13 mouse cellular contexts compared by ENCODE assay signal in genomic region chr7:44470696-44471612, GRCm38 (mm10). TPM values are rescaled to one million over a fixed set of nuclear protein-coding genes. Genes with fewer than 3 reads are reported as not detected.
DNase-seq lines count a peak whose midpoint lies in the region; ATAC-seq and TF ChIP-seq lines count a peak whose summit lies in the region.
"Had no signal": no experiment of that assay in that cellular context is flagged by ENCODE, and none has a peak within 500 bp of the region (broad histone marks: within the 10 kb centered on the region; RNA-seq: fewer than 3 reads in every experiment).

No protein-coding gene starts in this region.

- no peak overlapping the region for H3K27ac ChIP-seq in hindbrain, postnatal 0 days
- no peak overlapping the region for H3K27ac ChIP-seq in hindbrain, embryonic 12.5 days
- H3K27ac ChIP-seq: intestine, embryonic 15.5 days had no signal

- no peaks in the 10 kb centered on the region for H3K27me3 ChIP-seq in hindbrain, postnatal 0 days (ENCODE audit: insufficient read depth, low read length)
- H3K27me3 ChIP-seq in hindbrain, embryonic 12.5 days: peaks cover 9% of the 10 kb centered on the region

- H3K9me3 ChIP-seq in hindbrain, postnatal 0 days (ENCODE audit: low read length): no peaks in the 10 kb centered on the region
- H3K9me3 ChIP-seq in hindbrain, embryonic 12.5 days (replicated peaks): no peaks in the 10 kb centered on the region
- H3K9me3 ChIP-seq: intestine, embryonic 15.5 days had no signal

- WGBS in hindbrain, postnatal 0 days: 84% methylated on average over 16 of the region's 16 CpGs
- WGBS in hindbrain, embryonic 12.5 days: 86% methylated on average over 16 of the region's 16 CpGs

- no peak overlapping the region for H3K4me2 ChIP-seq in hindbrain, postnatal 0 days (ENCODE audit: low read depth, low read length)
- H3K4me2 ChIP-seq in hindbrain, embryonic 12.5 days (replicated peaks): no peak overlapping the region
- H3K4me2 ChIP-seq: intestine, embryonic 15.5 days had no signal

- no peak for ATAC-seq in hindbrain, postnatal 0 days
- ATAC-seq in hindbrain, embryonic 12.5 days (ENCODE audit: low FRiP score): no peak
- ATAC-seq: intestine, embryonic 15.5 days; Patski had no signal

- H3K36me3 ChIP-seq in hindbrain, postnatal 0 days (ENCODE audit: insufficient read depth, low read length): no peaks in the 10 kb centered on the region
- H3K36me3 ChIP-seq in hindbrain, embryonic 12.5 days: no peaks in the 10 kb centered on the region
- H3K36me3 ChIP-seq: intestine, embryonic 15.5 days had no signal

- peaks cover 20% of the 10 kb centered on the region for H3K4me1 ChIP-seq in hindbrain, postnatal 0 days (ENCODE audit: insufficient read depth, low read length)
- H3K4me1 ChIP-seq in hindbrain, embryonic 12.5 days: peaks cover 57% of the 10 kb centered on the region

- no peak overlapping the region for H3K4me3 ChIP-seq in hindbrain, postnatal 0 days (ENCODE audit: low read length)
- no peak overlapping the region for H3K4me3 ChIP-seq in hindbrain, embryonic 12.5 days
- H3K4me3 ChIP-seq: intestine, embryonic 15.5 days had no signal

- TF ChIP-seq CTCF in hindbrain, postnatal 0 days (IDR thresholded peaks at IDR 0.05; ENCODE audit: low read depth): no peak

- DNase-seq in cerebellum, postnatal 25 days: peak; percentile 12 to 35
- no peak for DNase-seq in cerebellum, postnatal 10 days
- DNase-seq in hindbrain, postnatal 0 days (ENCODE audit: low spot score): peak; percentile 0
- peak; percentile 8 for DNase-seq in thymus, postnatal 4 days
- DNase-seq in thymus, postnatal 0 days (ENCODE audit: low spot score): no peak
- peak; percentile 4 for DNase-seq in right cerebral cortex, postnatal 25 days
- no peak for DNase-seq in adrenal gland, adult 8-10 months
- DNase-seq: adrenal gland, postnatal 36 days; lung, postnatal 36 days had no signal

- H3K9ac ChIP-seq in hindbrain, postnatal 0 days (replicated peaks; ENCODE audit: low read length): no peak overlapping the region
- H3K9ac ChIP-seq in hindbrain, embryonic 12.5 days: no peak overlapping the region
- H3K9ac ChIP-seq: intestine, embryonic 15.5 days had no signal

RNA-seq across cellular contexts. Expression of gene Josd2, which starts 3.2 kb away (rescaled TPM):
- 32.7 and 44.5 TPM in 2 replicates for total RNA-seq in hindbrain, postnatal 0 days (2014; rRNA removed)
- polyA plus RNA-seq in hindbrain, postnatal 0 days (2015; fragmentation: Nextera tagmentation; extraction: Ambion mirVana): 28.3 and 32.7 TPM in 2 replicates
- 60.5 and 65.1 TPM in 2 replicates for polyA plus RNA-seq in hindbrain, embryonic 12.5 days (2016; fragmentation: Nextera tagmentation; extraction: Ambion mirVana)
- 30.6 and 37.4 TPM in 2 replicates for polyA plus RNA-seq in thymus, postnatal 0 days (2015; fragmentation: Nextera tagmentation; extraction: Ambion mirVana)
- 10 to 100 TPM; 43.7 to 56.5 (median 46.9) TPM for total RNA-seq in adrenal gland, adult 8-10 months (2022)

RNA-seq across cellular contexts. Expression of gene Aspdh, which starts 5.8 kb away (rescaled TPM):
- 10.2 and 15.5 TPM in 2 replicates for total RNA-seq in hindbrain, postnatal 0 days (2014; rRNA removed)
- polyA plus RNA-seq in hindbrain, postnatal 0 days (2015; fragmentation: Nextera tagmentation; extraction: Ambion mirVana): 3.1 and 3.8 TPM in 2 replicates
- 1.3 and 3.9 TPM in 2 replicates for polyA plus RNA-seq in hindbrain, embryonic 12.5 days (2016; fragmentation: Nextera tagmentation; extraction: Ambion mirVana)
- polyA plus RNA-seq in thymus, postnatal 0 days (2015; fragmentation: Nextera tagmentation; extraction: Ambion mirVana): not detected in 2 replicates
- total RNA-seq in adrenal gland, adult 8-10 months (2022): 1 to 10 TPM in 3 of 4 experiments, under 1 TPM in 1; 0.73 to 2.0 (median 1.4) TPM
- polyA plus RNA-seq: C2C12, Patski had no signal

RNA-seq across cellular contexts. Expression of gene Emc10, which starts 25.4 kb away (rescaled TPM):
- total RNA-seq in hindbrain, postnatal 0 days (2014; rRNA removed): 311 and 319 TPM in 2 replicates
- 138 and 152 TPM in 2 replicates for polyA plus RNA-seq in hindbrain, postnatal 0 days (2015; fragmentation: Nextera tagmentation; extraction: Ambion mirVana)
- polyA plus RNA-seq in hindbrain, embryonic 12.5 days (2016; fragmentation: Nextera tagmentation; extraction: Ambion mirVana): 134 and 142 TPM in 2 replicates
- 83.8 and 85.5 TPM in 2 replicates for polyA plus RNA-seq in thymus, postnatal 0 days (2015; fragmentation: Nextera tagmentation; extraction: Ambion mirVana)
- total RNA-seq in adrenal gland, adult 8-10 months (2022): 100 to 1,000 TPM in 3 of 4 experiments, 10 to 100 TPM in 1; 99.0 to 119 (median 110) TPM

RNA-seq across cellular contexts. Expression of gene Fam71e1, which starts 25.4 kb away (rescaled TPM):
- 19.7 and 19.8 TPM in 2 replicates for total RNA-seq in hindbrain, postnatal 0 days (2014; rRNA removed)
- polyA plus RNA-seq in hindbrain, postnatal 0 days (2015; fragmentation: Nextera tagmentation; extraction: Ambion mirVana): 26.7 and 31.9 TPM in 2 replicates
- polyA plus RNA-seq in hindbrain, embryonic 12.5 days (2016; fragmentation: Nextera tagmentation; extraction: Ambion mirVana): 25.2 and 26.0 TPM in 2 replicates
- 9.5 and 13.4 TPM in 2 replicates for polyA plus RNA-seq in thymus, postnatal 0 days (2015; fragmentation: Nextera tagmentation; extraction: Ambion mirVana)
- total RNA-seq in adrenal gland, adult 8-10 months (2022): 10 to 100 TPM in 3 of 4 experiments, 1 to 10 TPM in 1; 10.0 to 15.5 (median 13.0) TPM

RNA-seq across cellular contexts. Expression of gene Lrrc4b, which starts 42.1 kb away (rescaled TPM):
- 562 and 663 TPM in 2 replicates for total RNA-seq in hindbrain, postnatal 0 days (2014; rRNA removed)
- 19.6 and 22.7 TPM in 2 replicates for polyA plus RNA-seq in hindbrain, postnatal 0 days (2015; fragmentation: Nextera tagmentation; extraction: Ambion mirVana)
- polyA plus RNA-seq in hindbrain, embryonic 12.5 days (2016; fragmentation: Nextera tagmentation; extraction: Ambion mirVana): 12.6 and 12.7 TPM in 2 replicates
- 0.05 TPM in 1 of 2 replicates, not detected in the other for polyA plus RNA-seq in thymus, postnatal 0 days (2015; fragmentation: Nextera tagmentation; extraction: Ambion mirVana)
- total RNA-seq in adrenal gland, adult 8-10 months (2022): 10 to 100 TPM in 2 of 4 experiments, 1 to 10 TPM in 2; 6.4 to 15.4 (median 9.8) TPM
- polyA plus RNA-seq: C2C12 had no signal

Comparison
In these comparisons a context has a peak if more than half of its experiments do, and no peak if none do; other contexts are left out.
1. DNase-seq: peak in cerebellum, postnatal 25 days (2 of 2), hindbrain, postnatal 0 days (single experiment), thymus, postnatal 4 days (single experiment) and right cerebral cortex, postnatal 25 days (single experiment); none in cerebellum, postnatal 10 days (0 of 2), thymus, postnatal 0 days (single experiment) and adrenal gland, adult 8-10 months (single experiment).